Mouse (Mus musculus) erythroblast, embryonic 14.5 days (primary cell): ENCODE results near the gene Rab15. TPM values are rescaled to one million over a fixed set of nuclear protein-coding genes. Genes with fewer than 3 reads are reported as not detected.
"Not testable (repeated sequence)": the region's sequence is repeated elsewhere in the genome, so short reads cannot be mapped to it uniquely, and the experiment has no call there.

Experiments
- H3K27me3 ChIP-seq: 2 replicates; pipeline ENCODE4 v1.6.1; 2012; ENCODE audit warnings: inconsistent platforms; ENCODE audit not compliant: control insufficient read depth
- H3K36me3 ChIP-seq: 2 replicates; pipeline ENCODE4 v1.6.1; 2012; ENCODE audit warnings: mild to moderate bottlenecking, inconsistent platforms; ENCODE audit not compliant: control insufficient read depth
- H3K4me1 ChIP-seq: 2 replicates; pipeline ENCODE4 v1.6.1; 2012; ENCODE audit warnings: inconsistent platforms; ENCODE audit not compliant: control insufficient read depth
- H3K4me3 ChIP-seq: replicated peaks from 2 replicates; pipeline ENCODE3; 2012; ENCODE audit warnings: moderate library complexity, mild to moderate bottlenecking, inconsistent platforms
- H3K9me3 ChIP-seq: 2 replicates; pipeline ENCODE4 v1.6.1; 2012; ENCODE audit warnings: low read length, inconsistent platforms, mixed read lengths; ENCODE audit not compliant: control insufficient read depth
- GATA1 ChIP-seq: IDR thresholded peaks from 2 replicates; pipeline ENCODE4 v1.6.1; 2012; ENCODE audit warnings: low read length, inconsistent platforms, mixed read lengths
- TAL1 ChIP-seq: IDR thresholded peaks from 3 replicates; pipeline ENCODE4 v1.6.1; 2012; ENCODE audit warnings: low read length, inconsistent platforms, mixed read lengths
- polyA plus RNA-seq: library from polyadenylated mRNA; stranded (reverse); fragments of >175 nt; gene quantifications from 2 replicates; pipeline ENCODE4 v1.2.3, GENCODE M21; 2012

Gene Rab15
- polyA plus RNA-seq, 1 experiment = not detected

GRCm38 (mm10) chr12:76810491-76810890 lies 12.2 kb downstream of the Rab15 start:
- Histone ChIP-seq H3K9me3 (no peaks in the 10 kb centered on the region), H3K4me3 (no peak overlapping the region), H3K27me3 (peaks cover 4% of the 10 kb centered on the region; the same call in 1 of the 2 replicates), H3K4me1 (no peaks in the 10 kb centered on the region), H3K36me3 (no peaks in the 10 kb centered on the region)
- TF ChIP-seq TAL1 (no peak), GATA1 (no peak)

DNA sequence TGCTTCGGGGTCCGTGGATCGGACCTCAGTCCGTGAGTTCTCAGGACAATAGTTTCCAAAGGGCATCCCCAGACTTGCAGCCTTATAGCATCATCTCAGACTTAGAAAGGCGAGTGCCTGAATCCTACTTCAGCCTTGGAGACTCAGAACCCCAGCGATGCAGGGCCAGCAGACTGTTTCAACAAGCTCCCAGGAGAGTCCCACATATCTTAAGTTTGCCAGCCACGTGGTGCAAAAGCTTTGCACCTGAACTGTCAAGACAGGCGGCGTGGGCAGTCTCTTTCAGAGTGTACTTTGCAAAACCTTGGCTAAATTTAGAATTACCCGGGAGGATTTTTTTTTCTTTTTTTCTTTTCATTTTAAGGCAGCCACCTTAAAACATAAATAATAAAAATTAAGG lies 14.9 kb downstream of the Rab15 start:
- H3K4me3 ChIP-seq = no peak overlapping the region

DNA sequence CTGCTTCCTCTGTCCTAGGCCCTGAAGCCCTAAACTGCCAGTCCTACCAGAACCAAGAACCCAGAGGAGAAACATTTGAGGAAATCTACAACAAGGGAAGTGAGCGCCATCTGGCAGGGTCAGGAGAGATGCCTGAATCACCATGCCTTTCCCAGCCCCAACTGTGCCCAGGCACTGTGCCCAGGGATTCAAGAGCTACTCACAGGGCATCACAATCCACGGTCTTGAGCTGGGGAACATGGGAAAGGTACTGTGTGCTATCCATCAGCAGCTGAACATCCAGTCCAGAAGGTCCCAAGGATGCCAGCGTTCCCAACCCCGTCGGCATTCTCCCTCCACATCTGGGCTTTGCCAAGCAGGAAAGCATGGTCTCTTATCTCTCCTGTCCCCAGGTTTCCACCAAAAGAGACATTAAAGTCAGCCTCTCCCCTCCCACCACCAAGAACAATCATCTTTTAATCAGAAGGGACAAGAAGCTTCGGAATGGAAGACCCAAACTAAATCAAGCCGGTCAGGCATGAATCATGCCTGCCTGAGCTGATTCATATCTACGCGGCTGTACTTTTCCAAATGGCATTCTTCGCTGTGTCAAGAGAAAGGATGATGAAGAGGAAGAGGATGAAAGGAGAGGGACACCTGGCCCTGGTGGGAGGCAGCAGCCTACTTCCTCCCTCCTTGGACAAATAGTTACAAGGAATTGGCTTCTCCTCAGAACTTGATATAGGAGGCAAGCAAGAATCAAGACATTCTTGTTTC lies 17.5 kb downstream of the Rab15 start:
- Histone ChIP-seq H3K27me3 (peaks cover 7% of the 10 kb centered on the region), H3K9me3 (no peaks in the 10 kb centered on the region), H3K36me3 (no peaks in the 10 kb centered on the region), H3K4me1 (no peaks in the 10 kb centered on the region), H3K4me3 (no peak overlapping the region)
- TF ChIP-seq TAL1 (no peak), GATA1 (no peak)

More for the DNA sequence above, 14.9 kb downstream of the Rab15 start:
- no peaks in the 10 kb centered on the region for H3K4me1 ChIP-seq
- TF ChIP-seq GATA1 = no peak
- H3K27me3 ChIP-seq = peaks cover 3% of the 10 kb centered on the region; the same call in 1 of the 2 replicates
- H3K9me3 ChIP-seq = no peaks in the 10 kb centered on the region
- no peaks in the 10 kb centered on the region for H3K36me3 ChIP-seq

- H3K4me3 ChIP-seq = no peak overlapping the region
Measured at GRCm38 (mm10) chr12:76803700-76804252, 18.9 kb downstream of the Rab15 start.

GRCm38 (mm10) chr12:76803028-76803427 lies 19.7 kb downstream of the Rab15 start:
- no peak overlapping the region for H3K4me3 ChIP-seq
- no peaks in the 10 kb centered on the region for H3K9me3 ChIP-seq
- TF ChIP-seq GATA1 (no peak), TAL1 (no peak)
- H3K36me3 ChIP-seq = no peaks in the 10 kb centered on the region
- H3K4me1 ChIP-seq = no peaks in the 10 kb centered on the region
- H3K27me3 ChIP-seq = peaks cover 26% of the 10 kb centered on the region

More at GRCm38 (mm10) chr12:76803700-76804252, 18.9 kb downstream of the Rab15 start:
- Histone ChIP-seq H3K9me3 (no peaks in the 10 kb centered on the region), H3K27me3 (peaks cover 18% of the 10 kb centered on the region), H3K4me1 (no peaks in the 10 kb centered on the region), H3K36me3 (no peaks in the 10 kb centered on the region)
- TF ChIP-seq TAL1 = no peak
- no peak for TF ChIP-seq GATA1

GRCm38 (mm10) chr12:76798008-76798720 lies 24.5 kb downstream of the Rab15 start:
- TF ChIP-seq TAL1 (no peak), GATA1 (no peak)
- Histone ChIP-seq H3K36me3 (no peaks in the 10 kb centered on the region), H3K4me1 (no peaks in the 10 kb centered on the region), H3K9me3 (no peaks in the 10 kb centered on the region), H3K27me3 (peaks cover 38% of the 10 kb centered on the region), H3K4me3 (no peak overlapping the region)

- Histone ChIP-seq H3K27me3 (peaks cover 44% of the 10 kb centered on the region), H3K4me1 (no peaks in the 10 kb centered on the region), H3K9me3 (no peaks in the 10 kb centered on the region), H3K4me3 (no peak overlapping the region), H3K36me3 (no peaks in the 10 kb centered on the region)
- TF ChIP-seq TAL1 (no peak), GATA1 (no peak)
Measured at GRCm38 (mm10) chr12:76796938-76797539, 25.7 kb downstream of the Rab15 start.

GRCm38 (mm10) chr12:76795350-76795749 lies 27.4 kb downstream of the Rab15 start, which contains the start of gene Gpx2:
Gpx2 (minus strand) TSS chr12:76795554.
- Histone ChIP-seq H3K27me3 (peaks cover 47% of the 10 kb centered on the region), H3K9me3 (no peaks in the 10 kb centered on the region), H3K36me3 (no peaks in the 10 kb centered on the region), H3K4me1 (no peaks in the 10 kb centered on the region), H3K4me3 (no peak within 1 kb of the TSS)
- TF ChIP-seq GATA1 (no peak), TAL1 (no peak)

GRCm38 (mm10) chr12:76792540-76792939 lies 30.2 kb downstream of the Rab15 start:
- not testable (repeated sequence) for H3K4me1 ChIP-seq, H3K4me3 ChIP-seq, H3K9me3 ChIP-seq, H3K36me3 ChIP-seq
- H3K27me3 ChIP-seq = peaks cover 25% of the 10 kb centered on the region
